Mouse (Mus musculus): Measurements from ENCODE around the gene Zfp658.

The Zfp658 gene

GRCm38 (mm10) chr7:43580526-43580925, 18.5 kb downstream of the Zfp658 start:
- peak; percentile 26 for DNase-seq (ENCODE audit: low spot score)

- DNase-seq (ENCODE audit: low spot score), result no peak
Observed at GRCm38 (mm10) chr7:43584790-43585189, 22.7 kb downstream of the Zfp658 start.

GRCm38 (mm10) chr7:43601884-43602283, 39.8 kb downstream of the Zfp658 start:
- no peak for DNase-seq (ENCODE audit: low spot score)

GRCm38 (mm10) chr7:43606896-43607742, 45.1 kb downstream of the Zfp658 start, which contains the start of gene Zfp819:
Gene Zfp819, plus strand, starts transcription at chr7:43607169.
- peak; percentile 70 for DNase-seq (ENCODE audit: low spot score)

GRCm38 (mm10) chr7:43607743-43608287, 45.8 kb downstream of the Zfp658 start:
- DNase-seq (ENCODE audit: low spot score), result no peak

GRCm38 (mm10) chr7:43608316-43608824, 46.3 kb downstream of the Zfp658 start:
- DNase-seq (ENCODE audit: low spot score), result no peak

GRCm38 (mm10) chr7:43613816-43614551, 51.9 kb downstream of the Zfp658 start:
- no peak for DNase-seq (ENCODE audit: low spot score)

- no peak for DNase-seq (ENCODE audit: low spot score)
Observed at GRCm38 (mm10) chr7:43622927-43623326, 60.9 kb downstream of the Zfp658 start.

- DNase-seq (ENCODE audit: low spot score), result no peak
Observed at GRCm38 (mm10) chr7:43623819-43624218, 61.8 kb downstream of the Zfp658 start.
